Mouse (Mus musculus) forebrain, embryonic 15.5 days (tissue): ENCODE results near the gene Olfr214. TPM values are rescaled to one million over a fixed set of nuclear protein-coding genes. Genes with fewer than 3 reads are reported as not detected.

ENCODE experiments used
- polyA plus RNA-seq: library from polyadenylated mRNA; unstranded; fragments of >200 nt; fragmentation: Nextera tagmentation; extraction: Ambion mirVana; gene quantifications from 2 replicates; pipeline ENCODE4 v1.2.1, GENCODE M21; 2015

Gene Olfr214
- polyA plus RNA-seq, 1 experiment from 2014 or later = not detected

Other genes starting within 250 kb of the Olfr214 start
- gene March8, start 216.2 kb upstream of the Olfr214 start, polyA plus RNA-seq = 52.3 and 55.7 TPM in 2 replicates
- gene Alox5, start 93.1 kb upstream of the Olfr214 start, polyA plus RNA-seq = 0.34 and 0.70 TPM in 2 replicates
- not detected in 2 replicates for gene Olfr211, start 65.1 kb upstream of the Olfr214 start, polyA plus RNA-seq
- gene Olfr212, start 47.7 kb upstream of the Olfr214 start, polyA plus RNA-seq = not detected in 2 replicates
- gene Olfr213, start 15.8 kb upstream of the Olfr214 start, polyA plus RNA-seq = not detected in 2 replicates
- 0.33 and 0.52 TPM in 2 replicates for gene Gm5580, start 3.1 kb upstream of the Olfr214 start, polyA plus RNA-seq
- not detected in 2 replicates for gene Olfr215, start 30.0 kb downstream of the Olfr214 start, polyA plus RNA-seq
- gene Zfp422, start 74.8 kb downstream of the Olfr214 start, polyA plus RNA-seq = 218 and 222 TPM in 2 replicates
- gene Depp1, start 96.4 kb downstream of the Olfr214 start, polyA plus RNA-seq = 7.2 and 8.1 TPM in 2 replicates
- gene Rassf4, start 119.7 kb downstream of the Olfr214 start, polyA plus RNA-seq = 9.9 and 10.2 TPM in 2 replicates
- gene Tmem72, start 162.7 kb downstream of the Olfr214 start, polyA plus RNA-seq = 0.36 and 1.4 TPM in 2 replicates